12 mouse cellular contexts compared by ENCODE assay signal in genomic region chr11:110147640-110148039, GRCm38 (mm10).
"Had no signal": no experiment of that assay in that cellular context is flagged by ENCODE, and none has a peak within 500 bp of the region (broad histone marks: within the 10 kb centered on the region; RNA-seq: fewer than 3 reads in every experiment).

No protein-coding gene starts in this region.

- DNase-seq: retina, postnatal 1 day; right cerebral cortex, adult 18-20 months; right cerebral cortex, postnatal 14 days; right cerebral cortex, postnatal 25 days; right cerebral cortex, postnatal 4 days; spleen, adult 18-20 months; thymus, adult 18-20 months; thymus, adult 2 months; thymus, postnatal 14 days; thymus, postnatal 25 days; thymus, postnatal 36 days; thymus, postnatal 4 days had no signal
